Mouse (Mus musculus) spleen, postnatal 4 days (tissue): ENCODE measurements around the gene Mknk1.

ENCODE experiments used
- DNase-seq, 2 experiments: peaks; one replicate each; pipeline ENCODE4 v3.0.0; 2022; ENCODE audit warnings: low spot score in 2 of 2

The Mknk1 gene

DNA sequence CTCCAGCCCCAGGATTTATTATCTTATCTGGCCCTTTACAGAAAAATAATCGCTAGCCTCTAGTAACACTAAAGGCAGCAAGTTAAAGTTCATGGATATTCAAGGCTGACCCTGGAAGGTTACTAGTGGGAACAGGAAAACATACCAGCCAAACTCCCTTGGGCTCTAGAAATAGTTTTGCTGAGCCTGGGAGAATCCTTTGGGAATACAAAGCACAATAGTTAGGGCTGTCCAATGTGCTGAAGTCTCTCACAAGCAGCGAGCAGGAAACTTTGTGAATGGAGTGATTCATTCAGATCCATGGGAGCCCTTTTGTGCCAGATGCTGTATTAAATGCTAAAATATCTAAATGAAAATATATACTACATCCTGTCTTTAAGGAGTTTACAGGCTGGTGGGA lies 7.7 kb downstream of the Mknk1 start:
- DNase-seq, result no peak

DNA sequence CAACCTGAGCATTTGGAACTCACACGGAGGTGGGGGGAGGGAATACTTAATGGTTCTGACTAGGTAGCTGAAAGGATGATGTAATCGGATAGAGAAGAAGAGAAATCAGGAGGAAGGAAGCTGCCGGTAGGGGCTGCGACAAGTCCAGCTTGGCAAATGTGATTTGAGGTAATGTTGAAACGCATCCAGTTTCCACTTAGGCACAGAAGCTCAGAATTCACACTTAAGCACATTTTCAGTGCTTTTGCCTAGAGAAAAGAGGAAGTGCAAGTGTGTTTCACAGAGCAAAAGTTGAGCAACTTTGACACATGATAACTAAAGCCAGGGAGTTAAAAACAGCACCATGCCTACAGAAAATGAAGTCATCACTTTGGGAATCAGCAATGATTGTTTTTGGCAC lies 8.4 kb downstream of the Mknk1 start:
- no peak for DNase-seq

DNA sequence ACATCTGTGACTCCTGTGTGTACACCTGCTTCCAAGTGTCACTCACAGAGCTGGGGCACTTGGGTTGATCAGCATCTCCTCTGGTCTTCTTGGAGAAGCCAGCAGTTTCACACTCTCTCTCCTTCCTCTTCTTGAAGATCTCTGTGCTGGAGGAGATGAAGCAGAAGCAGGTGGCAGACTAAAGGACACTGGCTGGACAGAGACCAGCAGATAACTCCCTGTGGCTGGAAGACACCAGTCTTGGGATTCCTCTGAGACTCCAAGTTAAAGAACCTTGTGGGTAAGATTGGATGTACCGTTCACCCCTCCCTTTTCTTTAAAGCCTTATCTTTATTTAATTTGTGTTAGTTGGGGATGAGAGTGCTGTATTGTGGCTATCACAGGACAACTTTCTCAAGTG lies 9.1 kb downstream of the Mknk1 start:
- no peak for DNase-seq

DNA sequence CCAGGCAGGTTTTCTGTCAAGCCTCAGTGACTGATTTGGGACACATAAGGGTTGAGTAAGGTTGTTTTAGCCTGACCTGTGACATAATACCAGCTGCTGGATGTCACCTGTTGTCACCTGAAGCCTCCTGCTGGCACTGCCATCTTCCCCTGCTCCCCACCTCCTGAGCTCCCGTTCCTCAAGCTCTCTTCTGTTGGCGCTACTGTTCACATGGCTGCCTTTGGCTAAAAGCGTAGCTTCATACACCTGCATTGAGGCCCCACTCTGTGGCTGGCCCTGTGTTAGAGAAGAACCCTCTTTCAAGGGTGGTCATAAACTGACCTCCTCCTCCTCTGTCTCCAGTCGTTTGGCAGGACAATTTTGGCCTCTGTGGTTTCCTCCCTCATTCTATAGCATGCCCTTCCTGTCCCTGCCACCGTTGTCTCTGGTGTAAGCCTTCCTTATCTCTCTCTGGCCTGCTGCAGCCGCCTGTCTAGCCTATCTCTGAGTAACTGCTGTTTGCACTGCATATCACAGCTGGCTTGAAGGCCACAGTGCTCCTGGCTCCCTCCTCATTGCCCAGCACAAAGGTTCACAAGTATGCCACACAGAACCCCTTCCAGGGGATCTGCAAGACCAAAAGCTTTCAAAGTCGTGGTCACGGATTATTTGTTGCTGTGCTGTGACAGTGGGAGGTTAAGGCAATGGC lies 10.1 kb downstream of the Mknk1 start:
- peak; percentile 76 to 82 for DNase-seq

DNA sequence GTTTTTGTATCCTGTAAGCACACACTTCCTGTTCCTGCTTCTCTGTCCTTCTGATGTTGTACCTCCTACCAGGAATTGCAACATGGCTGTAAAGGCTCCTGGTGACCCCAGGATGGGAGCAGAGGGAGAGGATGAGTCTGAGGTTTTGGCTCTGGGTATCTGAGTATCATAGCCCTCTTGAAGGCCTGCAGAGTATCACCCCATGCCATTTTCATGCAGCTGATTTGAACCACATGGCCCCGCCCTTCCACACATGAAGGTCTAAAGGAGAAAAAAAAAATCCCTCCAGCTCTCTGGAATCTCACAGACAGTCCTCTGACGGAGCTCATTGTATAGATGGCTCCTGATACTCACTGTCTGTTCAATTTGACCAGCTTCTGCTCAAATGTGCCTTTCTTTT lies 11.1 kb downstream of the Mknk1 start:
- DNase-seq, result no peak

DNA sequence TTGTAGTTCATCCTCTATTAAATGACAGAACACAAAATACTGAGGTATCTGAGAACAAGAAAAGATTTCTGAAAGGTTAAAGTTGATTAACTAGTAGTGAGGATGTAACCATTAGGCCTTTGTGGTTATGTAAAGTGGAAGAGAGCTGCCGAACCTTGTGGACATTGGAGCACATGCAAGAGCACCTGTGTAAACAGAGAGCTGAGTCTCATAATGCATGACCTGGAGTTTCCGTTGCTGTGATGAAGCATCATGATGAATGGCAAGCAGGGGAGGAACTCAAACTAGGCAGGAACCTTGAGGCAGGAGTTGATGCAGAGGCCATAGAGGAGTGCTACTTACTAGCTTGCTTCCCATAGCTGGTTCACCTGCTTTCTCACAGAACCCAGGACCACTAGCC lies 11.6 kb downstream of the Mknk1 start:
- no peak for DNase-seq

DNA sequence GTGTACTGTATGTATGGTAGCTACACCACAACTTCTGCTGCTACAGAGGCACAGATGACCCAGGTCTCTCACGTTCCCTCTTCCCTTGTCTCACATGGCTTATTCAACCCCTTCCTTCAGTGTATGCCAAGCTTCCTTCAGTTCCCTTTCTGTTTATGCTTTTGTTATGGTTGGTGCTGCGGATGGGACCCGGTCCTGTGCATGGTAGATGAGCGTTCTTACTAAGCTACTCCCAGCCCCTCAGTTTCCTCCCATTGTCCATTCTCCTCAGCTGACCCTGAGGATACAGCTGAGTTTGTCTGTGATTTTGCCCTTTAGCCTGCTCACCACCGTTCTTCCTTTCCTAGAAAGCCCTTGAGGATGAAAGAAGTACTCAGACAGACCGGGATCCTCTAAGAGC lies 12.6 kb downstream of the Mknk1 start:
- no peak for DNase-seq

DNA sequence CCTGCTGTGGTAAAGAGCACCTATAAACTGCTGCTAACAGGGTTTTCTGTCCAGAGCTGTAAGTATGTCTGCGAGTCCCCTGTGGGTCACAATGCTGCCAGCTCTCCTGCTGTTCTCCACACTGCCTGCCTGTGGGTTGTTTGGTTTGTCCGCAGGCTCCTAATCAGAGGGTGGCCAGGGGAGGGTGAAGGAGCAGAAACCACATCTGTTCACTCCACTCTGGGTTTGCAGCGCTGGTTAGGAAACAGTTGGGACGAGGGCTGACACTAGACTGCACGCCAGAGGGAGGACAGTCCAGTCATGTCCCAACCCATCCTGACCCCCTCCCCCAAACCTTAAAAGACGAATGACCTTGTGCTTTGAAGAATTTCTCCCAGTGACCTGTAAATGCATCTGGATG lies 16.1 kb downstream of the Mknk1 start:
- no peak for DNase-seq

DNA sequence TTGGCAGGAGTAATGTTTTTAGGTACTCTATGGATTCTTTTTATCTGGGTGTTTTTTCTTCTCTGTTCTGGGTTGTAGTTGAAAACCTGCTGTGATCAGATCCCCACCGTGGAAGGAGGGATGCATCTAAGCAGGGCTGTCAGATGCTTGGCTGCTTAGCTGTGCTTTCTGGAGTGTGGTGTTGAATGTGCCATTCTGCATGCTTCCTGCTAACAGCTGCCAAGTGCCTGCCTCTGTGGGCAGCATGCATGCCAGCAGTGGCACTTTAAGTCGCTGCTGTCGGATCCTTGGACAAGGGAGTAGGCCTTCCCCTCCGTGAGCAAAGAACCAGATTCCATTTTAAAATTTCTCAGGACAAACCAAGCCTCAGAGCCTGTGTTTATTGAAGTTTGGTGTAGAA lies 16.6 kb downstream of the Mknk1 start:
- no peak for DNase-seq

DNA sequence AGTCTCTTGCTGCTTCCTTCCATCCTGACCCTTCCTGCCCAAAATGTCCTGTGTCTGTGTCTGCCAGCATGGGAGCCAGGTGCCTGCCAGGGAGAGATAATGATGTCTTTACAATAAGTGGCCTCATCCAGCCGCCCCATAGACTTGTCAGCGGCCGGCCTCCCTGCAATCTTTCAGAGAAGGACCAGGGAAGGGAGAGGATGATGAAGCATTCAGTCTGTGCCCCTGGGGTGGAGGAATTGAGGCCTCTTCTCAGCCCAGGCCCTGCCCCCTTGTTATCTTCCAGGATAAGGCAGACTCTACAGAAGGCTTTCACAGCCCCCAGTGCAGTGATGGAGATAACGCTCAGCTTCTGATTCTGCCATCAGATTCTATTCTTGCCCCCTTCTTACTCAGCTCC lies 17.3 kb downstream of the Mknk1 start:
- DNase-seq, result peak; percentile 47 to 68

DNA sequence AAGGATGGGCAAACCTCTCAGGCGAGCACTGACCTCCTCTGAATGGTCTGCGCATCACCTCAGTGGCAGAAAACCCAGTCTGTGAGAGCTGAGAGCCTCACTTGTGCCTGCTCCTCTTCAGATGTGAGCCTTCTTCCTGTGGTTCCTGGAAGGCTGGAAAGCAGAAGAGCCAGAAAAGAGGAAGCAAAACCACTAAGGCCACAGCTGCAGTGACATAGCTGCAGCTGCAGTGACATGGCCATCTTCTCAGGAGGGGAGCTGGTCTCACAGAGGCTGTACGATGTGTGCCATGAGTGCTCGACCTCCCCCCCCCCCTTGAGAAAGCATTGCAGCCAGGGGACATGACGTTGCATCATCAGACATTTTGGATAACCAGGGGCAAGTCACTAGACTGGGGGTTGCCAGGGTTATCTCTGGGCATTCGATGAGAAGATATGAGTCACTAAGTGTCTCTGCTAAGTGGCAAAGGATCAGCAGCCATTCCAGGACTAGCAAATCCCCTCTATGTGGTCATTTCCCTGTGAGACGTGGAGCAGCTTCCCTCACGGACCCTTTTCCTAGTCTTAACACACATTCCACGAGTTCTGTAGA lies 18.4 kb downstream of the Mknk1 start:
- DNase-seq, result no peak

DNA sequence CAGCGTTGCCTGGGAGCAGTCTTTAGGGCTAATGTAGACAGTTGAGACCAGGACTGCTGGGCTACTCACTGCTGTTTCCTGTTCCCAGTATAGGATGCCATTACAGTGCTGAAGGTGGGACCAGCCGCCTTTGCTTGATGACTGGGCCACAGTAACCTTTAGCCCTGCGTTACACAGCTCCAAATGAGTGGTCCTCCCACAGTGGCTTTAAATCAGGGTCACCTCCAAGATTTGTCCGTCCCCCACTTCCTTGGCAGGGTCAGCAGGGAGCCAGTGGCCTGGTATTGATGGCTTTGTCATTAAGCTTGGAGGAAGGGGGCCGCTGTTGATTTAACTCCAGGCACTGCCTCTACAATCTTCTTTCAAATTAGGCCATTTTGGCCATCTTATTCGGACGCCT lies 24.4 kb downstream of the Mknk1 start:
- no peak for DNase-seq

DNA sequence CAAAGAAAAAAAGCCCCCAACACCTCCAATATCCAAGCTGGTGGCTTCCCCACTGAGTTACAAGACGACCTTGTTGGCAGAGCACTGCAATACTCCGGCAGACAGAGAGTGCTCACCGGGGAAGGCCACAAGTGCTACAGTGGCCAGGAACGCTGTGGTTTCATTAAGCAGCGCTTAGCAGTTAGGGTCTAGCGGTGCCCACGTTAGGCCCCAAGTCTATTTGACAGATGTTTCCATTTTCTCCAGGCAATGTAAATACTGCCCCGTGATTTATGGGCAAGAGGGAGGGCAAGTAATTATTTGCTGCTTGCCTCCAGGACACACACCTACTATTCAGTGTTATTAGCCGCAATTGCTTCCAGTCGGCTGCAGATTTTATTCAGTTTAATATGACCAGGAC lies 24.9 kb downstream of the Mknk1 start:
- DNase-seq, result no peak

DNA sequence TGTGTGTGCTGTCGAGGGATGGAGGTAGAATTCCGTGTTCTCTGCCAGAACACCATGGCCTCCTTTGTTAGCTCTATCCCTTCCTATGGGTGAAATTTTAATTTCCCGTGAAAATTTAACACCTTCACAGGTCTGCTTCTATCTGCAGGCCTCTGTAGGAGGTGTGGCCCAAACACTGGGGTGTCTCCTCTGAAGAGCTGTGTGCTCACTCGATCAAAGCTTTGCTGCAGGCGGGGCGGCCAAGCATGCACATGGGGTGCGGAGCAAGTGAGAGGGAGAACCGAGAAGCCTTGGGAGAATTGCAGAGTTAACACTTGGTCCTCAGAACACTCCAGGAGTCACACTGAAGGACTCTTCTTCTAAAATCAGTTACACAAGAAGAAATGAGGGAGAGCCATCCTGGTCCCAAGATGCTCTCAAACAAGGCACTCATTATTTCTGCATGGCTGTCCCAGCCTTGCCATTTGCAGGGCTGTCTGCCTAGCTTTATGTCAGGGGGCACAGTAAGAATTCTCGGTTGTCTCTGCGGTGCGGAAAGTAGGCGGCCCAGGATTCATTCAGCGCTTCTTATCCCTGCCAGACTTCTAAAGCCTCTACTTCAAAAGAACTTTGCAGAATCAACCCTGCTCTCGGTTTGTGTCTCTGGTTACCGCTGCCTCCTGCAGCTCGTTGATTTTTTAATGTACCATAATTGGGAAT lies 30.7 kb downstream of the Mknk1 start:
- DNase-seq, result no peak

DNA sequence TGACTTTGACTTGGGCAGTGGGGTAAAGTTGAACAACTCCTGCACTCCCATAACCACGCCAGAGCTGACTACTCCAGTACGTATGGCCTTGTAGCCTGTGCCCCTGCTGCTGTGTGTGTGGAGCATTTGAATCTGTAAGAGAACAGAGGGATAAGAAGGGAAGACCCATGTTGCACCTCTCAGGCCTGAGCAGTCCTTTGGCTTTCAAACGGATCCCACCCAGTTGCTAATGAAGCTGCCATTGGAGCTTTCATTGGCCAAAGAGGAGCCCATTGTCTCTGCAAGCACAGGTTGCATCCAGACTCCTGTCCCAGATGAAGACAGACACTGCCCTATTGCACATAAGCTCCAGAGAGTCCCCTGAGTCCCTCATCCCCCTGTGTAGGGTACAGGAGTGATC lies 34.2 kb downstream of the Mknk1 start:
- DNase-seq, result no peak

DNA sequence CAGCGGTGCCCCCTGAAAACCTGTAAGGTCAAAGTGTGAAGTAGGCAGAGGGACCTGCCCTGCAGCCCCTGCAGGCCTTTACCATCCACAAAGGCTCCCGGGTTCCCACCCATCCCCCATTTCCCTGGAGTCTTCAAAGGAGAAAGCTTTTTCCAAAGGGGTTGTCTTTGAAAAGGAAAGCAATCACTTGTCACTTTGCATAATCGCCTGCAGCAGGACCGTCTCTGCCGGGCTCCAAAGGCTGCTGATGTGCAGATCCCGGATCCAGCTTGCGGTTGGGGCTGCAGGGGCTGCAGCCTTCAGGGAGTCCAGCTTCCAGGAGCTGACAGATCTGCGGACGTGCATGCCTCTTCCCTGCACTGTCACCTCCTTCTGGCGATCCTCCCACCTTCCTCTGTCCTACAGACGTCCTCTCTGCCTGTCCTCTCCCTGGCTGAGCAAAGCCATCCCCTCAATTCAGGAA lies 39.2 kb downstream of the Mknk1 start:
- DNase-seq, result no peak

DNA sequence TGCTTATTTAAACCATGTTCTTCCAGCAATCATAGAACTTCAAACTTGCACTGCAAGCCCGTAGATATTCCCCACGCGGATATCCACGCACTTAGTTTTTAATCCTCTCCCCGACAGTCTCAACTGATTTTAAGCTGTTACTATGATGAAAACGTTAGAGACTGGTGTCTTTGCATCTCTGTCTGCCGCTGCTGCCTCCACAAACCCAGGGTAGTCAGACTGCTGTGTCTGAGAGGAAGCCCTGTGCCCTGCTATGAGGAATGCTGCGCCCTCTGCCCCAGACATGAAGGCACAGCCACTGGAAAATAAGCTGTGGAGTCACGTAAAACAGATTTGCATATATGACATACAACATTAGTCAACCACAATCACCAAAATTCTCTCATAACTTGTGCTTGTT lies 39.8 kb downstream of the Mknk1 start:
- DNase-seq, result no peak

DNA sequence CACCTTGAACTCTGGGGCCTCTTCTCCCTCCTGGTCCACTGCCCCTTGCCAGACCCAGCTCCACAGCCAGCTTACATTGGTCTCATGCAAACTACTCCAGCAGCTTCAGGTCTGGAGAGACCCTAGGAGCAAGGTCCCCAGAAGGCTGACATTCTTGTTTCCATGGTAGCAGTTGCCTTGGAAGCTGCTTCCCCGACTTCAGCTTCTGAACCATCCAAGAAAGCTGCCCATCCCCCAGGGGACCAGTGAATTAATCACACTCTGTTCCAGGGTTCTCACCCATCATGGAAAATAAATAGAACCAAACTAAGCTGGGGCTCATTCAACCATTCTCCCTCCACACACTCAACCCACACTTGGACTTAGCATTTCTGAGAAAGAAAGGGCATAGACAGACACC lies 42.2 kb downstream of the Mknk1 start:
- no peak for DNase-seq

DNA sequence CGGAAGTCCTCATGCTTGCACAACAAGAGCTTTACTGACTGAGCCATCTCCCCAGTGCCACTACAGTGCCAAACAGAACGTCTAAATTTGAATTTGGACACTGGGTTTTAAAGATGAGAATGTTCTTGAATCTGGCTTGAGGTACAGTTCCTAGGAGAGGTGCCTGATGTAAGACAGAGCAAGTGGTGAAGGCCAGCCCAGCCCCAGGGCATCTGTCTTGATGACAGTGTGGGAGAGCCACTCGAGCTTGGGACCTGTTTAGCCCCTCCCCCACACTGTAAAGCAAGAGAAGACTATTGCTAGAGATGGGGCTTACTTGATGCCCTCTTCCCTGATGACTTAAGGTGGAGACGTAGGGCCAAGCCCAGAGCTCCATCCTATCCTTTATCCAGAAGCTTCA lies 43.2 kb downstream of the Mknk1 start:
- no peak for DNase-seq

DNA sequence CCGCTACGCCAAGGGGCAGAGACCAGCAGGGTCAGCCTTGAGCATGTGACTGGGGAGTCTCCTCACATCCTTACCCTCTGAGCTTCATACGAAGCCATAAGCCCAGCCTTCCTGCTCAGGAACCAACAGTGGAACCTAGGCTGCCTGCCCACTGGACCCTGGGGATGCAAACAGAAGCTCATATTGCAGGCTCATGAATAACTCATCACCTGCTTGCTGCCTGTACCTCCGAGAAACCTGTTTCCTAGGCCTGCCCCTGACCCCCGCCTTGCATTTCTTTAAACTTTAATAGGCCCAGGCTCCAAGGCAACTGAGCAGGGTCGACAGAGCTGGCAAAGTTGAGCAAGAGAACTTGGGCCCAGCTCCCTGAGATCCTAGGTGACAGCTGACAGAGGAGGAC lies 45.0 kb downstream of the Mknk1 start, which contains the start of gene Kncn:
TSS of gene Kncn (plus strand) at position 379 of the 400 bp plus-strand sequence.
- no peak for DNase-seq

DNA sequence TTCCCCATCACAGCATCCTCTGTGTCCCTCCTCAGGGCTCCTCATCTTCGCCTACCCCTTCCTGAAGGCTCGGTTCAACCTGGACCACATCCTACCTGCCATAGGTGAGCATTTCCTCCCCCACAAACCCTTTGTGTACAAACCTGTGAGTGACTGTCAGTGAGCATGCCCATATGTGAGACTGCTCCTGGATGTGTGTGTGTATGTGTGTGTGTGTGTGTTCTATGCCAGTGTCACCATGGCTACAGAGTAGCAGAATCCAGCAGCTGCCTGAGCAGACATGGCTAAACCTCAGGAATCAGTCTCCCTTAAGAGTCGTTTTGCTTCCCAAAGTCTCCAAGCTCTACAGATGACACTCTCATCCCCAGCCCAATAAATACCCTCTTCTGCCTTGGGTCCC lies 46.8 kb downstream of the Mknk1 start:
- no peak for DNase-seq

DNA sequence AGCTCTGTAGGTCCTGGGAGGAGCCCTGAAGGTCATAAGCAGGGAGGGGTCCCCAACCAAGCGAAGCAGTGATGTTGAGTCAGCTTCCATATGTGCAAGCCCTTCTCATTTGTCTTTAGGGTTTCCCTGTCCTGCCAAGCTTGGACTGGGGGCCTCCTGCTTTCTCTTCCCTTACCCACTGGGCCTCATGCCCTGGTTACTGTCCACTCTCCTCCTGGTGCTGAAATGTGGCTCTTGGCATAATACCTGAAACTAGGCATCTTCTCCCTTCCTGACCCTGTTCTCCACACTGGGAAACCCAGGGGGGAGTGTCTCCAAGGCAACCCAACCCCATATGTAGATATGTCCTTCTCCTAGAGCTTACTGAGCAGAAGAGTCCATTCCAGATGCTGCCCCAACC lies 47.9 kb downstream of the Mknk1 start:
- DNase-seq, result no peak

DNA sequence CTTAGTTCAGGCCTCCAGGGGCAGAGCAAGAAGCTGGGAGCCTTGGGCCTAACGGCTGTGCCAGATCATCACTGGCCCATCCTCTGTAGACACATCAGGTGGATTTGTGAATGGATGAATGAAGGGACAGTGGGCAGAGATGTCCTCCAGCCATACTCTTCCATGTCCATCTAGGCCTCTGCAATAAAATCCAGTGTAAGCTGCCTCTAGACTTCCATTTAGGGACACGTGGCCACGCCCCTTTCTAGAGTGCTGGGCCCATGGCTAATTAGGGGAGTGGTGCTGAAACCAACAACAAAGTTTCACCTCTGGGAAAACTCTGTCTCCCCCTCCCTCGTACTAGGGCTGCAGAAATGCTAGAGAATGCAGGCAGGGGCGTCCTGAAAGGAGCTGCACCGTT lies 51.1 kb downstream of the Mknk1 start:
- no peak for DNase-seq
